Mouse (Mus musculus) spleen, adult 2 months (tissue): ENCODE data around the gene Gm14403. TPM values are rescaled to one million over a fixed set of nuclear protein-coding genes. Genes with fewer than 3 reads are reported as not detected.
"Not testable (repeated sequence)": the region's sequence is repeated elsewhere in the genome, so short reads cannot be mapped to it uniquely, and the experiment has no call there.

Experiments
- DNase-seq, 2 experiments: peaks; one replicate each; pipeline versions ENCODE4 v3.0.0 to v3.0.0-alpha.2; 2012 to 2021; ENCODE audit warnings: low spot score in 2 of 2, low read depth in 1 of 2
- H3K27ac ChIP-seq: fragments of 200-500 bp; 2 replicates; pipeline ENCODE4 v1.5.1; 2012; ENCODE audit warnings: low read length, inconsistent platforms; ENCODE audit not compliant: insufficient read depth
- H3K27me3 ChIP-seq: fragments of 200-500 bp; 2 replicates; pipeline ENCODE4 v1.6.1; 2012; ENCODE audit warnings: mild to moderate bottlenecking, moderate library complexity, low read length, inconsistent platforms; ENCODE audit not compliant: control insufficient read depth, insufficient read depth
- H3K36me3 ChIP-seq: fragments of 200-500 bp; 2 replicates; pipeline ENCODE4 v1.6.1; 2012; ENCODE audit warnings: mild to moderate bottlenecking, low read length, inconsistent platforms; ENCODE audit not compliant: control insufficient read depth, insufficient read depth
- H3K4me1 ChIP-seq: fragments of 200-500 bp; 2 replicates; pipeline ENCODE4 v1.6.1; 2011; ENCODE audit warnings: inconsistent platforms; ENCODE audit not compliant: control insufficient read depth, insufficient read depth, insufficient read length
- H3K4me3 ChIP-seq: fragments of 200-500 bp; 2 replicates; pipeline ENCODE4 v1.5.1; 2011; ENCODE audit warnings: mild to moderate bottlenecking, inconsistent platforms; ENCODE audit not compliant: insufficient read depth, insufficient read length; ENCODE audit errors: extremely low read depth
- WGBS: fragments of 180-500 bp; shearing (Covaris S2); methylation state at CpG from one replicate; pipeline ENCODE4 v1.1.7; 2018; 5-methylcytosine and 5-hydroxymethylcytosine counted together
- polyA plus RNA-seq: library from polyadenylated mRNA; depleted of rRNA; stranded (reverse); fragments of >200 nt; gene quantifications from 2 replicates; pipeline ENCODE4 v1.2.3, GENCODE M21; 2012; rRNA removed

The Gm14403 gene
- polyA plus RNA-seq: 0.07 and 0.15 TPM in 2 replicates

GRCm38 (mm10) chr2:177498067-177498466, at the start of gene Gm14403:
Gene Gm14403, plus strand, starts transcription at chr2:177498215.
- not testable (repeated sequence) for DNase-seq, H3K36me3 ChIP-seq, H3K4me1 ChIP-seq, H3K27ac ChIP-seq, H3K27me3 ChIP-seq
- 20% methylated on average over 7 of the region's 7 CpGs for WGBS
- peak within 1 kb of the TSS; percentile 36; the same call in 1 of the 2 replicates for H3K4me3 ChIP-seq

- H3K27me3 ChIP-seq, DNase-seq, H3K27ac ChIP-seq, H3K4me1 ChIP-seq, H3K36me3 ChIP-seq: not testable (repeated sequence)
- WGBS: 11% methylated on average over 8 of the region's 9 CpGs
- H3K4me3 ChIP-seq: peak within 1 kb of the TSS; percentile 44
These were observed 33.3 kb upstream of the Gm14403 start, which contains the start of gene Zfp970 for GRCm38 (mm10) chr2:177464676-177465075. Gene Zfp970, plus strand, starts transcription at chr2:177464733.

DNA sequence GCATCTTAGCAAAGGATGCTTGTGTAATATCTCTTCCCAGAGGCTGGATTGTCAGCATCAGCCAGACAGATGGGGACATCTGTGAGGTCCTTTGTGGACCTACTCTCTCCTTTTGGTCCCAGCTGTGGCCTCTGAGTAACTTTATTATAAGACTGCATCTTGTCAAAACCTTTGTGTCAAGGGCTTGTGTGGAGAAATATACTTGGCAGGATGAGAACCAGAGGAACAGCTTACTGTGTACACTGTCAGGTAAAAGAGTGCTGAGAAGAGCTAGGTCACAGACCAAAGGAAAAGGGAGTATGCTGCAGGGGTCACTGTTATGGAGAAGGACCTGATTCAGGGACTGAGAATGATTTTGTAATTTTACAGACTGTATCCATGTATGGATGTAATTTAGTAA, 29.8 kb upstream of the Gm14403 start:
- not testable (repeated sequence) for H3K27me3 ChIP-seq, H3K4me3 ChIP-seq, H3K36me3 ChIP-seq, H3K27ac ChIP-seq, DNase-seq, H3K4me1 ChIP-seq

DNA sequence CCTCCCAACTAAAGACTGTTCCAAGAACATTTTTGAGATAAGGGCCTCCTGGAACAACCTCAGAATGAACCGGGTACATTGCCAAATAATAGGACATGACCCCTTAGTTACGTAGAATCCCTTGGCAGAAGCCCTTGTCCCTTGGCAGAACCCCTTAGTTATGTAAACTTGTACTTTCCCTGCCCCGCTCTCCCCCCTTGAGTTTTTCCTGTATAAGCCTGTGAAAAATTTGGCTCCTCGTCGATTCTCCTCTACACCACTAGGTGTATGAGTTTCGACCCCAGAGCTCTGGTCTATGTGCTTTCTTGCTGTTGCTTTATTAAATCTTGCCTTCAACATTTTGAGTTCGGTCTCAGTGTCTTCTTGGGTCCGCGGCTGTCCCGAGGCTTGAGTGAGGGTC, 25.8 kb upstream of the Gm14403 start:
- H3K4me3 ChIP-seq, H3K4me1 ChIP-seq, DNase-seq, H3K27me3 ChIP-seq, H3K27ac ChIP-seq, H3K36me3 ChIP-seq: not testable (repeated sequence)
- 89% methylated on average over 7 of the region's 10 CpGs for WGBS

- 83% methylated on average over 1 of the region's 1 CpGs for WGBS
- not testable (repeated sequence) for H3K4me3 ChIP-seq, DNase-seq, H3K36me3 ChIP-seq, H3K27ac ChIP-seq, H3K4me1 ChIP-seq, H3K27me3 ChIP-seq
These were observed 16.0 kb upstream of the Gm14403 start for GRCm38 (mm10) chr2:177481971-177482370.

DNA sequence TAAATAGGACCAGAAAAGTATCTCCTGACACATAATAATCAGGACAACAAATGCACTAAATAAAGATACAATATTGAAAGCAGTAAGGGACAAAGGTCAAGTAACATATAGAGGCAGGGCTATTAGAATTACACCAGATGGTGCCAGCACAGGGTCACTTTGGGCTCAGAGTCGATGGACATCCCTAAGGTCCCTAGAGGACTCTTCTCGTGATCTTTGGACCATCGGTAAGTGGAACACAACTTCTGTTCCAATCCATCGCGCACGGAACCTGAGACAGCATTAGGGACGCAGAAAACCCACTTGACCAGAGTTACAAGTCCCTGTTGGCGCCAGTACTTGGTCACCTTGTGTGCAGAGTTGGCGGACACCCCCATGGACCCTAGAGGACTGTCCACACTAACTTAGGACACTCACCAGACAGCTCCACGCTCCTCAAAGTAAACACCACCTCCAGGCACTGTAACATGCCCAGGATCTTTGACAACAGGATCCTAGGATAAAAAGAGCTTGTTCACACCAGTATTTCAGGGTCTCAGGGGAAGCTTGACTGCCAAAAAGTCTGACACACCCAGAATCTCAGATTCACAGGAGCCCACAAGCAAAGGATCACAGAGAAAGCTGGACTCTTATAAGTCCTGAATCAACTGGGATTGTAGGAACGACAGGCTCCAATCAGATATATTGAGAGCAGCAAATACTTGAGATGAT, 14.6 kb upstream of the Gm14403 start:
- H3K27ac ChIP-seq, H3K36me3 ChIP-seq, H3K4me1 ChIP-seq, H3K4me3 ChIP-seq, H3K27me3 ChIP-seq, DNase-seq: not testable (repeated sequence)
- 82% methylated on average over 11 of the region's 11 CpGs for WGBS

DNA sequence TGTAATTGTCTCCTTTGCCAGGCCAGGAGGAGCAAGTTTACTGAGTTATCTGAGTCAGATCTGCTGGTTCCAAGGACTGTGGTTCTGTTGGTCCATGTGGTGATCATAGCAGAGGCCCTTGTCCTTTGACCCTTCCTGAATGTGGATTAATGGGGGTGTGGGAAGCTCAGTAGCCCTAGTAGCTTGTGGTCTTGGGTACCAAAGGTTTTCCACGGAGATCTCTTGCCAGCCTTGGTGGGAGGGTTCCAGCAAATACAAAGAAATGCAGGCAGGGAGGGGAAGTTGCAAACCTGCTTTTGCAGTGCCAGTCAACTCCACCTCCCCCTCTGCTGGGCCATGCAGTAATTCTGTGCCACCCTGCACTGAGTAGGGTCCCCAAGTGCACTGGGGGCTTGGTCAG, 1.2 kb downstream of the Gm14403 start:
- not testable (repeated sequence) for H3K4me3 ChIP-seq, H3K27ac ChIP-seq
- WGBS: 36% methylated on average over 1 of the region's 1 CpGs

DNA sequence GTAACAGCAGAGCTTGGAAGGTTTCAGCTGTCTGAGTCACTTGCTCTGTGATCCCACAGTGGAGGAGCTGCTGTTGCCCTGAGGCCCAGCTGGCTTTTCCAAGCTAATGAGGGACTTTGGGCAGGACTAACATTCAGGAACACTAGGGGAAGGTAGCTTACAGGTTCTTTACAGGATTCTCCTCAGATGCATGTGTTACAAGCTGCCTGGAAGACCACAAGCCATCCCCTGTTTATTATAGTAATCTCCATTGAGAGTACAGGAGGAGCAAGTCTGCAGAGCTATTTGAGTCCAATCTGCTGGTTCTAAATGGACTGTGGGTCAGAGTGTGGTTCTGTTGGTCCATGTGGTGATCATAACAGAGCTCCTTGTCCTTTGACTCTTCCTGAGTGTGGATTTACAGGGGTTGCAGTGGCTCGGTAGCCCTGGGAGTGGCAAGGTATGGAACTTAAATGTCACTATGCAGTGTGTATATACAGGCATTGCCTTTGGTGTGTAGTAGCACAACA, 7.2 kb downstream of the Gm14403 start:
- H3K4me1 ChIP-seq, H3K27me3 ChIP-seq, DNase-seq, H3K27ac ChIP-seq, H3K4me3 ChIP-seq, H3K36me3 ChIP-seq: not testable (repeated sequence)
- whole genome bisulfite sequencing: 95% methylated on average over 1 of the region's 1 CpGs

More for the DNA sequence above, 1.2 kb downstream of the Gm14403 start:
- H3K27me3 ChIP-seq, H3K36me3 ChIP-seq, DNase-seq, H3K4me1 ChIP-seq: not testable (repeated sequence)

GRCm38 (mm10) chr2:177511381-177511780, 13.4 kb downstream of the Gm14403 start:
- WGBS: 66% methylated on average over 4 of the region's 4 CpGs
- not testable (repeated sequence) for H3K27ac ChIP-seq, DNase-seq, H3K4me3 ChIP-seq, H3K27me3 ChIP-seq, H3K4me1 ChIP-seq, H3K36me3 ChIP-seq

- DNase-seq, H3K4me1 ChIP-seq: not testable (repeated sequence)
These were observed 14.0 kb downstream of the Gm14403 start for GRCm38 (mm10) chr2:177511972-177512371.

GRCm38 (mm10) chr2:177513991-177514479, 16.0 kb downstream of the Gm14403 start:
- not testable (repeated sequence) for H3K4me1 ChIP-seq, H3K27ac ChIP-seq, H3K27me3 ChIP-seq, H3K4me3 ChIP-seq, H3K36me3 ChIP-seq, DNase-seq
- WGBS: 85% methylated on average over 4 of the region's 4 CpGs

More at GRCm38 (mm10) chr2:177511972-177512371, 14.0 kb downstream of the Gm14403 start:
- WGBS: 91% methylated on average over 3 of the region's 3 CpGs
- H3K4me3 ChIP-seq, H3K36me3 ChIP-seq, H3K27ac ChIP-seq, H3K27me3 ChIP-seq: not testable (repeated sequence)
